Mouse (Mus musculus): ENCODE measurements at regions not wholly inside any gene's neighbourhood (a gene's known extent, or its start where the extent isn't known, plus 50 kb on each side); places are given as distances from the start of the nearest gene placed in this dataset.
A peak's percentile ranks its signal among the peaks of the same experiment; 100 is the strongest.
"Not testable (repeated sequence)": the region's sequence is repeated elsewhere in the genome, so short reads cannot be mapped to it uniquely, and the experiment has no call there.

GRCm38 (mm10) chr10:95747939-95748338 lies 74.7 kb upstream of the Anapc15-ps start:
- Histone ChIP-seq H3K9me3 (replicated peaks) (no peaks in the 10 kb centered on the region), H3K4me1 (peaks cover 7% of the 10 kb centered on the region; the same call in 1 of the 2 replicates), H3K27me3 (no peaks in the 10 kb centered on the region), H3K4me3 (replicated peaks) (no peak overlapping the region), H3K36me3 (no peaks in the 10 kb centered on the region), H3K27ac (no peak overlapping the region), H3K9ac (no peak overlapping the region), H3K4me2 (no peak overlapping the region)
- no peak for ATAC-seq (replicated peaks; ENCODE audit: low FRiP score)
- WGBS = 80% methylated on average over 7 of the region's 7 CpGs

DNA sequence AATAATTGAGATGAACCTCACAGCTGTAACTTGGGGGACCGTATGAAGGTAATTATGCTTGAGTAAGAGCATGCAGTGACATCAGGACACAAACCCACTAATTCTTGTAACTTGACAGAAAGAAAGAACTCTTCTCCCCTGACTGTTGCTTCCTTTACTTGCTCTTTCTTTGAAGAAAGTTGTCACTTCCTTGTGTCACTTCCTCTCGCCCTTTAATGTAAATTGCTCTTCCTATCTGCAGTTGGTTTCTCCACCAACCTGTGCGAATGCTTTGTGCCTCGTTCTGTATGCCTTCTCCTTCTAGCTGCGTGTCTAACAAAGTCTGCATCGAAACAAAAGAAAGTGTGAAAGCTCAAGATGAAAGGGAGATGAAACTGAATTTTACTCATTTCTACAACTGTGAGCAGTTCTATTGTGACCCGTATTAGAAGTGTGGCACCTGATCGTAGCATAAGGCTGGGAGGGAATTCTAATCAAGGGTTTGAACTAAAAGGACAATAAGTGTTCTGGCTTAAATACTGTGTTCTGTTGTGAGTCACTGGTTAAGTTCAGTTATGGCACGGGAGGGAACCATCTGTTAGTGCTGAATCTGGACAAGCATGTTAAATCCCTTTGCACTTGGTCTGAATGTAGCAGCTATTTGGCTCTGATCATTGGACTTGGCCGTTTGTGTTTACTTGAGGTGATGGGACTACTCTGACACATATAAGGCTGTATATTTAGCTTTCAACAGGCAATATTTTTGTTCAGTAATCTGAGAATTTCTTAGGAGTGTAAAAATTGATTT lies 72.8 kb upstream of the Anapc15-ps start:
- Histone ChIP-seq H3K4me1 (peaks cover 7% of the 10 kb centered on the region; the same call in 1 of the 2 replicates), H3K9ac (no peak overlapping the region), H3K4me3 (replicated peaks) (no peak overlapping the region), H3K9me3 (replicated peaks) (no peaks in the 10 kb centered on the region), H3K27me3 (no peaks in the 10 kb centered on the region), H3K27ac (no peak overlapping the region), H3K36me3 (no peaks in the 10 kb centered on the region), H3K4me2 (no peak overlapping the region)
- no peak for ATAC-seq (replicated peaks; ENCODE audit: low FRiP score)
- 80% methylated on average over 10 of the region's 10 CpGs for WGBS

DNA sequence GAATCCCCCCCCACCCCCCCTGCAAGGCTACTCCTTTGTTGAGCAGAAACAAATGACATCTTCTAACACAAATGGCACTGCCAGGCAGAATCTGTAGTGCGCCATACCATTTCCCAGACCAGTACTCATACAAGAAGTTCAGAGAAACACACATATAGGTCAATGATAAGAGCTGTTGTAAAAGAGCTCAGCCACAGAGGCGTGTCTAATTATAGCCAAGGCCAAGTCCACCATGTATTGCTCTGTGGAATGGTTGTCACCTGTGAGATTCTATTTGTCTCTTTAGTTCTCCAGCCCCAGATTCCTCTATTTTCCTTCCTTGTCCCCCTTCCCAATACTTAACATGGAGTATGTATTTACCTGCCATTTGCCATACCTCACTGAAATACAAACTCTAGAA lies 72.0 kb upstream of the Anapc15-ps start:
- Histone ChIP-seq H3K4me3 (replicated peaks) (no peak overlapping the region), H3K27ac (no peak overlapping the region), H3K4me2 (no peak overlapping the region), H3K9ac (no peak overlapping the region), H3K27me3 (no peaks in the 10 kb centered on the region), H3K4me1 (peaks cover 7% of the 10 kb centered on the region; the same call in 1 of the 2 replicates), H3K9me3 (replicated peaks) (no peaks in the 10 kb centered on the region), H3K36me3 (no peaks in the 10 kb centered on the region)
- no peak for ATAC-seq (replicated peaks; ENCODE audit: low FRiP score)
- 87% methylated on average over 2 of the region's 2 CpGs for WGBS

DNA sequence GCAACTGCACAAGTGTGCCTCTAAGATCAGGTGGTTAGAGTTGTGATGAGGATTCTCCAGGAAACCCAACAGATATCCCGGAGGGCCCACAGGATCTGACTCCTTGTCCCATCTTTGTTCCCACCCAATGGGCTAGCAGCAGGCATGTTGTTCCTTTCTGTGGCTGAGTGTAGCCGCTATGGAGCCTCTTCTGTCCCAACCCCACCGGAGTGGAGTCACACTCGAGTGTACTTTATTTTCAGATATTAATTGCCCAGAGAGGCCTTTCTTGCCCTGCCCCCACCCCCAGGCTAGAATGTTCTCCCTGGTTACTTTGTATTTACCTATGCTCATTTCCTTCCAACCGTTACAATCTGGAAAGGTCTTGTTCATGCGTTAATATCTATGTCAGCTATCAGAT lies 70.4 kb upstream of the Anapc15-ps start:
- Histone ChIP-seq H3K4me1 (peaks cover 7% of the 10 kb centered on the region; the same call in 1 of the 2 replicates), H3K27me3 (no peaks in the 10 kb centered on the region), H3K36me3 (no peaks in the 10 kb centered on the region), H3K4me2 (no peak overlapping the region), H3K4me3 (replicated peaks) (no peak overlapping the region), H3K9me3 (replicated peaks) (no peaks in the 10 kb centered on the region), H3K27ac (0 out of 2 replicates have a peak overlapping the region, but pooled peaks have one; percentile 32), H3K9ac (no peak overlapping the region)
- 69% methylated on average over 6 of the region's 6 CpGs for WGBS
- ATAC-seq (replicated peaks; ENCODE audit: low FRiP score) = peak; percentile 75; the same call in 1 of the 2 replicates

DNA sequence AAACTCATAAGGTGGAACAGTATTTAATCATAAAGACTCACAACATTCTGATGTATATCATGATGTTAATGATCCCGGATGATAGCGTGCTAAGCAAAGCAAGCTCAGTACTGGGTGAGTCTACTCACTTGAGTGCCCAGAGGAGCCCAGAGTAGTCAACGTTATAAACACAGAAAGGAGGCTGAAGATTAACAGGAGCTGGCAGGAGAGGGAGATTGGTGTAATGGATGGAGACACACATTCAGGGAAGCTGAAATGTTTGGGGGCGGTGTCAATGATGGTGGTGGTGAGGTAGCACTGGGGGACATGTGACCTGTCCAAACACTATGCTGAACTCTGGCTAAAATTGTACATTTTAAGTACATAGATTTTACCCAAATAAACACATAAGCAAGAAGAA lies 66.2 kb upstream of the Anapc15-ps start:
- no peak overlapping the region for H3K9ac ChIP-seq
- WGBS = 79% methylated on average over 4 of the region's 4 CpGs
- peaks cover 6% of the 10 kb centered on the region; the same call in 1 of the 2 replicates for H3K9me3 ChIP-seq (replicated peaks)
- peaks cover 7% of the 10 kb centered on the region; the same call in 1 of the 2 replicates for H3K4me1 ChIP-seq
- H3K27ac ChIP-seq = no peak overlapping the region
- H3K27me3 ChIP-seq = no peaks in the 10 kb centered on the region
- no peak overlapping the region for H3K4me2 ChIP-seq
- H3K36me3 ChIP-seq = no peaks in the 10 kb centered on the region
- no peak overlapping the region for H3K4me3 ChIP-seq (replicated peaks)
- ATAC-seq (replicated peaks; ENCODE audit: low FRiP score) = no peak

DNA sequence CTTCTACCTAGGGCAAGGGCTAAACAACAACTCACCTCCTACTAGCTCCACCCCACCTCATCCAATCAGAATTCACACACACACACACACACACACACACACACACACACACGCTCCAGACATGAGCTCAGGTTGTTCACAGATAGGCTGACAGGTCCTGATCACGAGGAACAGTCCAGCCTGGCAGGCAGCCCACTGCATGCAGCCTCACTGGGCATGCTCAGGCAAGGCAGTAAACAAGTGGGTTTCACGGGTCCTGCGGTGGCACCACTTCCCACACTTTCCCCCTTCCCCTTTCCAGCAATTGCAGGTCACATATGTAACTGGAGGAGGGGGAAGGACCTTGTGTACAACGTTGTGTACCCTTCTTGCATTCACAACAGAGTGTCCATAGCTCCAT lies 63.5 kb upstream of the Anapc15-ps start:
- H3K36me3 ChIP-seq; H3K4me1 ChIP-seq; H3K9ac ChIP-seq; H3K27ac ChIP-seq; H3K4me3 ChIP-seq (replicated peaks); H3K9me3 ChIP-seq (replicated peaks); ATAC-seq (replicated peaks; ENCODE audit: low FRiP score); H3K4me2 ChIP-seq; H3K27me3 ChIP-seq: not testable (repeated sequence)
- 82% methylated on average over 5 of the region's 5 CpGs for WGBS

GRCm38 (mm10) chr10:95731001-95731400 lies 57.8 kb upstream of the Anapc15-ps start:
- Histone ChIP-seq H3K4me3 (replicated peaks) (no peak overlapping the region), H3K4me1 (peaks cover 17% of the 10 kb centered on the region)
- 93% methylated on average over 10 of the region's 10 CpGs for WGBS

GRCm38 (mm10) chr10:95729890-95730289 lies 56.6 kb upstream of the Anapc15-ps start:
- Histone ChIP-seq H3K9ac (no peak overlapping the region), H3K4me3 (replicated peaks) (no peak overlapping the region), H3K27me3 (no peaks in the 10 kb centered on the region), H3K27ac (peak overlapping the region; percentile 84), H3K4me1 (peaks cover 28% of the 10 kb centered on the region), H3K9me3 (replicated peaks) (no peaks in the 10 kb centered on the region), H3K4me2 (0 out of 2 replicates have a peak overlapping the region, but pooled peaks have one; percentile 19), H3K36me3 (no peaks in the 10 kb centered on the region)
- peak; percentile 91 for ATAC-seq (replicated peaks; ENCODE audit: low FRiP score)
- 10% methylated on average over 9 of the region's 9 CpGs for WGBS

More at GRCm38 (mm10) chr10:95731001-95731400, 57.8 kb upstream of the Anapc15-ps start:
- Histone ChIP-seq H3K36me3 (no peaks in the 10 kb centered on the region), H3K9ac (no peak overlapping the region), H3K27ac (no peak overlapping the region), H3K4me2 (no peak overlapping the region), H3K9me3 (replicated peaks) (no peaks in the 10 kb centered on the region), H3K27me3 (no peaks in the 10 kb centered on the region)
- no peak for ATAC-seq (replicated peaks; ENCODE audit: low FRiP score)

- H3K27ac ChIP-seq = peak overlapping the region; percentile 88
- peak; percentile 64; the same call in 1 of the 2 replicates for ATAC-seq (replicated peaks; ENCODE audit: low FRiP score)
- peaks cover 38% of the 10 kb centered on the region for H3K4me1 ChIP-seq
- no peak overlapping the region for H3K9ac ChIP-seq
- no peak overlapping the region for H3K4me2 ChIP-seq
- no peaks in the 10 kb centered on the region for H3K27me3 ChIP-seq
- no peaks in the 10 kb centered on the region for H3K9me3 ChIP-seq (replicated peaks)
- no peaks in the 10 kb centered on the region for H3K36me3 ChIP-seq
- H3K4me3 ChIP-seq (replicated peaks) = no peak overlapping the region
- 33% methylated on average over 5 of the region's 5 CpGs for WGBS
These were observed 52.7 kb upstream of the Anapc15-ps start for GRCm38 (mm10) chr10:95725910-95726309.

DNA sequence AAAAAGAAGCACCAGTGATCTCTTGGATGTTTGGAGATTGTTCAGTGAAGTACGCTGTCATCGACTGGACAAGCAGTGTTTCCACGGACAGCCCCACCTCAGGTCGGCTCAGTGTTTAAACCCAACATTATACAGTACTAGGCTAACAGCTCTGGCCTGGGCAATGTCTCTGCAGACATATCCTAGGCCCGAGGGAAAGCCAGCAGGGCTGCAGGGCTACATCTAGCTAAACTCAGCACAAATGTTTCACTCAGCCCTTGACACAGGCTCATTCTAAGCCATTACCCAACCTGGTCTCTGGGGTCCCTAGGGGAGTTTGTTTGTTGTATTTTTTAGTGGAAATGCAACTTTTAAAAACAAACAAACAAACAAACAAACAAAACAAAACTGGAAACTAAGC lies 52.1 kb upstream of the Anapc15-ps start:
- H3K9ac ChIP-seq = no peak overlapping the region
- WGBS = 73% methylated on average over 5 of the region's 5 CpGs
- H3K4me2 ChIP-seq = no peak overlapping the region
- no peak overlapping the region for H3K4me3 ChIP-seq (replicated peaks)
- peak overlapping the region; percentile 88 for H3K27ac ChIP-seq
- H3K27me3 ChIP-seq = no peaks in the 10 kb centered on the region
- no peaks in the 10 kb centered on the region for H3K9me3 ChIP-seq (replicated peaks)
- no peaks in the 10 kb centered on the region for H3K36me3 ChIP-seq
- H3K4me1 ChIP-seq = peaks cover 37% of the 10 kb centered on the region
- ATAC-seq (replicated peaks; ENCODE audit: low FRiP score) = no peak

Measured in kidney, embryonic 15.5 days (tissue).